Mouse (Mus musculus) cerebellum, postnatal 10 days (tissue): ENCODE measurements around the gene St8sia2.

Experiments
- DNase-seq, 2 experiments: peaks; one replicate each; pipeline ENCODE4 v3.0.0; 2021; ENCODE audit warnings: mixed read lengths in 2 of 2

The St8sia2 gene

DNA sequence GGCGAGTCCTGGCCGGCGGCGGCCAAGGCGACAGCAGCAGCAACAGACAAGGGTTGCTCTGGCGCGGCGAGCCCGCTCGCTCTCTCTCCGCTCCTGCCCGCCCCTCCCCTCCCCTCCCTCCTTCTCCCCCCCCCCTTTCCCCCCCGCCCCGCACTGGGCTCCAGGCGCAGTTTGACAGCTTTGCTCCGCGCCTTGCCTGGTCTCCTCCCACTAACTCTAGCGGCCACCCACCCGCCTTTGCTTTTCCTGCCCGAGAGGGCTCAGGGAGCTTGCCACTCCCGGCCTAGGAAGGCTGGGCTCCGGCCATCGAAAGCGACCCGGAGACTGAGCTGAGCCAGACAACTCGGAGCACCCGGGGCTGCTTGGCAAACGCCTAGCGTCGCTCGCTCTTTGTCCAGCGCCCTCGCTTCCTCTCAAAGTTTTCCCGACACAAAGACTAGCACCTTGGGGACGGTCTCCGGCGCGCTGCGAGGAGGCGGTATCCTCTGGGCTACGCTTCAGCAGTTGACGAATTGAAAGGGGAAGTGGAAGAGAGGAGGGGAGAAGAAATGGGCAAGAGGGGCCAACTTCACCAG lies at the start of gene St8sia2:
Gene St8sia2 (minus strand): TSS at position 90 of the 575 bp plus-strand sequence.
- peak; percentile 71 to 79 for DNase-seq

DNA sequence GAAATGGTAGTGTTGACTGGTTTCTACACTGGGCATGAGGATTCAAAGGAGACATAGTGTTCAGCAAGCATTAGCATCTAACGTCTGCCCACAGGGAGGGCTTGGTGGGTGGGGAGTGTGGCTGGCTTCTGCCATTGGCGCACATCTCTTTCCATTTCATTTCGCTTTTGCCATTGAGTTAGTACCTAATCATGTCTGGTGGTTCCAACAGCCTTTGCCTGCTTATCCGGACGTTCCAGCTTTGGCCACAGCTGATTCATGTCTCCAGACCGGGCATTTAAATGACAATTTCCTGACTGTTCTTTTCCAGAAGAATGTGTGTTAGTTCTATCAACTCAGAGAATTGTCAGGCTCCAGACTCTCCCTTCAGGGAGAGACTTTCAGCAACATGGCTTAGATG lies 47.6 kb upstream of the St8sia2 start:
- no peak for DNase-seq

DNA sequence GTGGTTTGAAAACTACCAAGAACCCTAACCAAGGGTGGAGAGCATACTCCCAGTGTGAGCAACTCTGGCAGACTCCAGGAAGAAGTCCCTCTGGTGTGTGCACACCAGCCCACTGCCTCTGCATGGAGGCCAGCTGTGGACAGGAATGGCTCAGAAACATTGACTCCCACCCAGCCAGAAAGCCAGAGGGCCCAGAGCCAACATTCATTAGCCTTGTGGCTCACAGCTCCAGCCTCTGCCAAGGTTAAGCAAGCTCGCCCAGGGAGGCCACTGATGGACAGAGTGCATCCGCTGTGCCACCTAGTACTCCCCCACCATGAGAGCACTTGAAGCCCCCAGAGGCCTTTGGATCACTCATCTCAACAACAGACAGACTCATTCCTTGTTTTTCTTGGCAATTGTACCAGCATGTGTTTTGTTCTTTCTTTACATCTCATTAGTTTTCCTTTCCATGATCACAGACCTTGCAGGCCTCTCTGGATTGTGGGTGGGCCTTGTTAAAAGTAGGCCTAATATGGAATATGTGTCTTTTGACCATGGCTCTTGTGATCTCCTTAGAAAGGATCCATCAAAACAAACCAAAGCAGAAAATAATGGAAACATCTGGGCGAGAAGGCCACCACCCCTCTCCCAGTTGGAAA lies 46.9 kb upstream of the St8sia2 start:
- peak; percentile 60 to 73 for DNase-seq

DNA sequence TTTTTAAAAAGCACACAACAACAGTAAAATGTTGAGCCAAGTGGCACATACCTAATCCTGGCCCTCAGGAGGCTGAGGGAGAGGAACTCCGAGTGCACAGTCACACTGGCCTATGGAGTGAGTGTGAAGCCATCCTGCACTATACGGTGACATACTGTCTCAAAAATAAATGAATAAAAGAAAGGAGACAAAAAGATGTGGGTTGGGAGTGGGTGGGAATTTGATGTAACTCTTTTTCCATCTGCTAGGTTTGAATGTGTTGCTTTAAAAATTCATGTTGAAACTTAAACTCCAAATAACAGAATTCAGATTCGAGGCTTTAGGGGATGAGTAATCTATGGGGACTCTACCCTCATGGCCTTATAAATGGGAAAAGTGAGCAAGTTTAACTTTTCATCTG lies 46.2 kb upstream of the St8sia2 start:
- DNase-seq = no peak

DNA sequence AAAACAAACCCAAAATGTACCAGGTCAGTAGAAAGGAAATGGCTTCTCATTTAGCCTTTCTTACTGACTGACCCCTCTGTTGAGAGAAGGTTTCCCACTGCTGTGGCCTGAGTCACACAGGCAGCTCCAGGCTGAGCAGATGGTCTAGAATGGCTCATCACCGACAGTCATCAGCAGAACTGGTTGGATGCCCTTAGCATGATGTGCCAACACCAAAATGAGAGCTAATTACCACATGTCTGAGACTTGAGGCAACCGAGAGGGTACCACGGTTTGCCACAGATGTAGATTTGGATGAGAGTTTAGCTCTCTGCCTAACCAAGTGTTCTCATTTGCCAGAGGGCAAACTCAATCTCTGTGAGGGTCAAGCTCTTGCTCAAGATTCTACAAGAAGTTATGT lies 42.3 kb upstream of the St8sia2 start:
- peak; percentile 79 to 84 for DNase-seq

DNA sequence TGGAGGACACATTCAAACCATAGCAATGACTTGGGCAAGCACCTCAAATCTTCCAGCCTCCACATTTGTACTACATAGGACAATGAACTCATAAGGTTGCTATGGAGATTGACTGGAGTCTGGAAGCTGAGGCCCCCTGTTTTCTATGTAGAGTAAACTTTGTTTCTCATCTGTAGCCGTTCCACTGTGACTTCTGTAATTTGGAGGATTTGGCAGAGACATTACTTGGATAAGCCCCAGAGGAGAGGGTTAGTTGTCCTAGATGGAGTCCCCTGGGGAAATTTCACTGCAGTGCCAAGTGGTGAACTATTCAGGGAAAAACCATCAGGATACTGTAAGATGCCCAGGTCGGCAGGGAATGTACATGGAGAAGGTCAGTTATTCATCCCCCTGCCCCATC lies 34.1 kb upstream of the St8sia2 start:
- peak in 1 of 2 experiments; percentile 31 for DNase-seq

DNA sequence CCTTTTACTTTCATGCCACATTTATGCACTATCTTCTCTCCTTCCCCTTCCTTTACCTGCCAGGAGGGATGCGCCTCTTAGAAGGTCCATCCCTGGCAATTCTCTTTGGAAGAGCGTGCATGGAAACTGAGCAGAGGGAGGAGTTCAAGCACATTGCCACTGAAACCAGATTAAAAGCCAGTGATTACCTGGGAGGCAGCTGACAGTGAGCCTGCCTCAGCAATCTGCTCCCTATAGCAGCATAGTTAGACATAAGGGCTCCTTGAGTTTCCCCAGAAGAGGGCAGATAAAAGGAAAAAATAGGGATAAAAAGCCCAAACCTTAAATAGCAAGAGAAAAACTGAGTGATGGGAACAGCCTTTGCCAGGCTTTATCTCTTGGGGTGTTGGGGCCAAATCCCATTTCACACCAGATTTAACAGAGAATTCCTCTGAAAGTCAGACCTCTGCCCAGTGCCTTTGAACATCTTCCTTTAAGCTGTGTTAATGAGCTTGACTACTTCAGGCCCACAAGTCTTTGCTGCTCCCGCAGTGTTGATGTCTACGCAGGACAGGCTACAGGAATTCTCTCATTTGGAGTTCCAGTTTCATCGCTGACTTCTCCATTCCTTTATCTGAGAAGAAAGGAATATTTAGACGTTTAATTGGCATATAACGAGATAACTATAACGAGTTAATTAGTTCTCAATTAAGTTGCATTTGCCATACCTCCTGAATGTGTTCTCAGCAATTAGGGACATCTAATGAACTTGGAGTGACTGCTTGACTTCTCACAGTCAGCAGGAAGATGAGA lies 31.9 kb upstream of the St8sia2 start:
- no peak for DNase-seq

DNA sequence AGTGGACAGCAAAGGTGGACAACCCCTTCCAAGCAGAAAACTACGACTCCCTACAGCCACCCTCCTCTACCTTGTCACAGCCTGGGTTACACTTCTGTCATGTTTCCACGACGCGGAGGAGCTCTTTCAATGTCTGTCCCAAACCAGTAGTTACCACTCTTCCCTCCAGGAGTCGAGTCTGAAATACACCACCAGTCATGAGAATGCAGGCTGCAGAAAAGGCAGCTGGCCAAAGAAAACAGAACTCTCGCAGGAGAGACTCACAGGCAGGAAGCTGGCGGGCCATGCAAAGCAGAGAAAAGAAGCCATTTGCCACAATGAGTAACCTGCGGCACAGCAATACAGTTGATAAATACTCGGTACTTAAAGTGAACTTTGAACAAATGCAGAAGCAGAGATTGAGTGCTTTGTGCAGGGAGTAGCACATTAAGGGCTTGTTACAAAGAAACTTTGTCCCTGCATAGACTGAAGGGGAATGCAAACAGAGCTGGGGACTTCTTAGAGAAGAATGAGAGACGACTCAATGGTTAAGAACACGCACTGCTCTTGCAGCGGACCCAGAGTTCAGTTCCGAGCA lies 30.2 kb upstream of the St8sia2 start:
- peak; percentile 26 for DNase-seq

DNA sequence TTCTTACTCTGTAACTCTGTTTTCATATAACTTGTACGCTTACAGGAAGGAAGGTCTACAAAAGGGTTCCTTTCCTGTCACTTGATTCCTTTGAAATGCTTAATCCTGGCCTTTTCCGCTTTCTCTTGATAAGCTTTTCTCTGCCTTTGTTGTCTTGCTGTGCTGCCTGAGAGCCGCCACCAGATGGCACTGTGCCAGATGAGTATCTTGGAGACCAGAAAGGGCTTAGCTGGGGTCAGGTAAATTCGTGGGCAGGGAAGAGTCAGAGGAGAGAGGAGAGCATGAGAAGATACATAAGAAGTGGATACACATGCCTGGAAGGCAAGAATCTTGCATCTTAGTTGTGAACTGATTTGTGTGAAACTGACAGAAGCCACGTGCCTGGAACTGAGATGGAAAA lies 11.5 kb upstream of the St8sia2 start:
- DNase-seq = peak; percentile 91 to 93

DNA sequence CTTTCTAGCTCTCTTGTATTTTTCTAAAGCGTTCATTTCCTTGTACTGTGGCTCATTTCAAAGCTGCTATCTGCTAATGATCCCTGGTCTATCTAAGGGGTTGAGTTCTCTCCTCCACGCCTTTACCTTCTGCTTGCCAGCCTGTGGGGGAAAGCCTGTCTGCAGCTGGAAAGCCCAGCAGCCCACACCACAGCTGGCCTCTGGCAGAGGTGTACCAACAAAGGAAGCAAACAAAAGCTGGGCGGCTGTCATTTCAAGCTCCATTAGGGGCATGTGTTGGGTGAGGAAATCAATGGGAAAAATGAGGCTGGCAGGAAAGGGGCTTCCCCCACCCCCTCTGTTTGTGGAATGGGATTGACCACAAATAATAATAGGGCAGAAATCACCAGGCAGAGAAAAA lies 10.7 kb upstream of the St8sia2 start:
- DNase-seq = no peak

DNA sequence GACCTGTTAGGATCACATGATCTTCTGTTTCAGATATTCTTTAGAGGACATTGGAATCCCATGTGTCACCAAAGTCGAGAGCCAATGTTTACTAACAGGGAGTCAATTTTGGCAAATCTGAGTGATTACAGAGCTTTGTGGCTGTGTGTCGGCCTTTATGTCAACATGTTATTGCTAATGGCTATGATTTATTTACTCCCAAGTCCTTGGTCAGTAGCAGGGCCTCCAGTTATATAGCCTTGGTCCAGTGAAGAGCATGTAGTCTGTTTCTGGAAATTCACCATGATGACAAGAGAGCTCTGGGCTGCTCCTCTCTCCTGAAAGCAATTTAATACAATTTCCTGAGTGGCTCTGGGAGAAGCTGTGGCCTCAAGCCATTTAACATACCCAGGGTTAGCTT lies 9.1 kb upstream of the St8sia2 start:
- DNase-seq = no peak

DNA sequence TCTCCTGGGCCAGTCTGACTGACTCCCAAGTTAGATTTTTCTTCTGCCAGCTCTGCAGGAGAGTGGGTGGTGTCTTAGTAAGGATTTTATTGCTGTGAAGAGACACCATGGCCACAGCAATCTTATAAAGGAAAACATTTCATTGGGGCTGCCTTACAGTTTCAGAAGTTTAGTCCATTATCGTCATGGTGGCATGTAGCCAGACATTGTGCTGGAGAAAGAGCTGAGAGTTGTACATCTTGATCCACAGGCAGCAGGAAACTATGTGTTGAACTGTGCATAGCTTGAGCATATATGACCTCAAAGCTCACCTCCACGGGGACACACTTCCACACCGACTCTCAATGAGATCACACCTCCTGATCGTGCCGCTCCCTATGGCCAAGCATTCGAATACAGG lies 8.3 kb upstream of the St8sia2 start:
- DNase-seq = no peak

DNA sequence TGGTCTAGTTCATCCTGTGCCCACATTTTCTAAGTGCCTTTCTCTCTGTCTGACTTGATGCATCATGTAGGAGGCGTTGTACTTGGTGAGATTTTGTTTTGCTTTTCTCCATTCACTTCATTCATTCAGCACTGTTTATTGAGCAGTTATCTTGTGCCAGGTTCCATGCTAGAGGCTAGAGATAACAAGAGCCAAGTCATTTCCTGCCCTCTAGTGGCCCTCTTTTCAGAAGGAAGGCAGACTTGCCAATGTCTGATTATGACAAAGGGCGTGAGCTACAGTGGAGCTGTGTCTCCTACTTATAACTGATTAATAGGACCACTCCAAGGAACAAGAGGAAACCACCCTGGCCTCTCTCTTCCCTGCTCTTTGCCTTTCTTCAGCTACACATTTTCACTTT lies 3.1 kb upstream of the St8sia2 start:
- peak; percentile 41 to 52 for DNase-seq

DNA sequence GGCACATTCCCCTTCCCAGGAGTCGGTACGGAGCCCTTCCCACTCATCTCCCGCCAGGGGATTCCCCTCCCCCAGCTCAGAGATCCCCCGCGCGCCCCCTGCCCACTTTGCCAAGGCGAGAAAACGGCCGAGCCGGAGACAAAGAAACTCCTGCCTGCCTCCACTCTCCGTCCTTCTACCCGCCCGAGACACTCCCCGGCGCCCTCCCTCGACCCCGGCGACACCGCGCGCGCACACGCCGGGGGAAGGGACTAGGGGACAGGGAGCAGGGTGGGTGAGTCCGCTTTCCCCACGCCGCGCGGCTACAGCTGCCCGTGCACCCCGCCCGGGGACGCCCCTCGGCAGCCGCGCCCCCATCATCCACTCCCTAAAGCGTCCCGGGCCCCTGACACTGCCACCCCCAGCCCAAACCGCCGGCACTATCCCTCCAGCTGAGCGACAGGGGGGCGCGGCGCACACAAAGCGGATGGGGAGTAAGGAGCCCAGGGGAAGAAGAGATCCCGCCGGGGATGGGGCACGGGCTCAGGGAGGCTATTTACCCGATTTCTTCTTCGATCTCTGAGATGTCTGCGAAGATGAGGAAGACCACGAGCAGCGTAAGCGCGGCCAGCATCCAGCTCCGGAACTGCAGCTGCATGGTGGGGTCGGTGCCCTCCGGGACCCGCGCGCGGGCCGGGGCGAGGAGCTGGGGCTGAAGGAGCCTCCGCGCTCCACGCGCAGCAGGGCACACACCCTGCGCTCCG lies 461 bp downstream of the St8sia2 start:
- DNase-seq = peak; percentile 55 to 59

DNA sequence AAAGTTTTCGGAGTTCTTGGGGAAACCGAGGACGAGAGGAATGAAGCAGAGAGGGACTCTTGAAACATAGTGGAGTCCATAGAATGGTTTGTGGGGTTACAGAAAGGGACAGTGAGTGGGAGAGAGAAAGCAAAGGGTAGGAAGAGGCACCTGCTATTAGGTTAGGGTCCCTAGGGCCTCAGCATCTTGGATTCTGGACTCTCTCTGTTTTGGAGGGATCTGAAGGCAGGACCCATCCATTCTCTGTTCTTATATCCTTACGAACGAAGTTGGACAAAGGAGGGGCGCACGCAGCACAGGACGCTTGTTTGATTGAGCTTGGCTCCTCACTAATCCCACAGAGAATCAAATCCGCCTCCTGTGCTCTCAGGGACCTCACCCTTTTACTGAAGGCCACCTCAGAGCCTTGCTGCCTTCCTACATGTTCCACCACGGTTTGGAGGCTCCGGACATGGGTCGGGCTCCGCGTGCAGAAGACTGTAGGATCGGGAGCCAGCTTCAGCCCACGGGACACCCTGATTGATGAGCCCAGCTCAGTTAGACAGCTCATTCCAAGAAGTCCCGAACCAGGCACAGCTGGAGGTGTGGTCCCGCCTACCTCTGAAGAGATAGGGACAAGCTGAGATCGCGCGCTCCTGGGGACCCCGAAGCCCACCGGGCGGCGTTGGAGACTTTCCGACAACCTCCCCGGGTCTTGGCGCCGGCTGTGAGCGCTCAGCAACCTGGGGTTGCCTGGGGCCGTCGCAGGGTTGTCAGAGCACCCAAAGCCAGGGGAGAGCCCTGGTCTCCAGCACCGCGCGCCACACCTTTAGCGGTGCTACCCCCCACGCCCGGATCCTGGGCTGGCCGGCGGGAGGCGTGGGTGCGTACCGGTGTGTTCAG lies 1.3 kb downstream of the St8sia2 start:
- peak; percentile 59 to 60 for DNase-seq

DNA sequence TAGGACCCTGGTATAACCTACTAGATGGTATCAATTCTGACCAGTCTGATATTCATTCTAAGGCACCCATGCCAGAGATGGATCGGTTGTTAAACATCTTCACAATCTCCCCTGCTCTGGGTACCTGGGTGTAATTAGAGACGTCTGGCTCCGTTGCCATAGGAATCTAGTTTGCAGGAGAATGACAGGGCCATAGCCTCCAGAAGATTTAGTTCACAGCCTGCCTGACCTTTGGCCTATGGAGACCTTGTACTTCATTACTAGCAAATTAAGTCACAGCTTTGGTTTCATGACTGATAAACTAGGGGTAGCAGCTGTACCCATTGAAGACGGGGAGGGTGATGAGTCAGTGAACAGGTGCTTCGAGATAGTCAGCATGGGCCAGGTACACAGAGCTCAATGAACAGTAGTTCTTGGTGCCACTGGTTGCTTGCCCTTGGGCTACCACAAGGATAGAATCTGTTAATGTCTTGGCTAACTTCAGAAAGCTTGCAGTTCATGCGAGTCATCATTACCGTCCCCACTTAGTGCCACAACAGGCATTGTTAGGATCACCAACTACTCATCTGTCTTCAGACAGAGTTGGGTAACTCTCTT lies 4.4 kb downstream of the St8sia2 start:
- no peak for DNase-seq

DNA sequence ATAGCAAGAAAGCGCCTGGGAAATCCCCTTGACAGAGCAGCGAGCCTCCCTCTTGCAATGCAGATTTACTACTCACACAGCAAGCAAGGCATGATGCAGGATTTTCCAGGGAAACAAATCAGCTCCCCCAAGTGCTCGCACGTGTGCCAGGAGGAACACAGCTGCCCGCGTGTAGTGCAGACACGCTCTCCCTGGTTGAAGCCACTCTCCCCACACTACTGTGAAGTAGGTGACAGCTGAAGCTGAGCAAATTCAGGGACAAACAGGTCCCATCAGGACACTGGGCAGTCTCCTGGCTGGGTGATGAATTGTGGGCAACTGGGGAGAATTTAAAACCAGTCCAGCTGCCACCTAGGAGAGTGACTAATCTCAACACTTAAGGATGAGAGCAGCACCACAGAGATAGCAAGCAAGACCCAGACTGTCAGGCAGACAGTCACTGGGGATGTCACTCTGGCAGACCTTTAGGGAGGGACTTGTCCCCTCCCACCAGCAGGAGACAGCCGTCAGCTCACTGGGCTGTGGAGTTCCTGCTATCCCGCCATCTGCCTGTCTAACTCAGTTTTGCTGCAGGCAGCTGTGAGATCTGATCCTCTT lies 6.6 kb downstream of the St8sia2 start:
- DNase-seq = peak; percentile 63 to 74

DNA sequence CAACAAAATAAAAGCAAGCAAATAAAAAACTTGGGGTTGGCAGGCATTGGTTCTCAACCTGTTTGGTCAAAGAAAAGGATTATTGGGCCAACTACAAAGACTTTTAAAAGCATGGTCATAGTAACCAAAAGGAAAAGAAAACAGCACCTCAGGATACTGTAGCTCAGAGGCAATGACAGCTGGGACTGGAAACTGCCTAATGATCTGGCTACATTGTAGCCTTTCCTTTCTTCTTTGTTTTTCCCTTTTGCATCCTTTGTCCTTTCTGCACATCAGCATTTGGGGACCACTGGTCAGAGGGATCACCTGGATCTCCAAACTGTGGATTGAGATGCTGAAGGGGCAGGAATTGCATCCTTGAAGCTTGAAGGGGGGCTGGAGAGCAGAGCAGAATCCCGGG lies 7.1 kb downstream of the St8sia2 start:
- no peak for DNase-seq

DNA sequence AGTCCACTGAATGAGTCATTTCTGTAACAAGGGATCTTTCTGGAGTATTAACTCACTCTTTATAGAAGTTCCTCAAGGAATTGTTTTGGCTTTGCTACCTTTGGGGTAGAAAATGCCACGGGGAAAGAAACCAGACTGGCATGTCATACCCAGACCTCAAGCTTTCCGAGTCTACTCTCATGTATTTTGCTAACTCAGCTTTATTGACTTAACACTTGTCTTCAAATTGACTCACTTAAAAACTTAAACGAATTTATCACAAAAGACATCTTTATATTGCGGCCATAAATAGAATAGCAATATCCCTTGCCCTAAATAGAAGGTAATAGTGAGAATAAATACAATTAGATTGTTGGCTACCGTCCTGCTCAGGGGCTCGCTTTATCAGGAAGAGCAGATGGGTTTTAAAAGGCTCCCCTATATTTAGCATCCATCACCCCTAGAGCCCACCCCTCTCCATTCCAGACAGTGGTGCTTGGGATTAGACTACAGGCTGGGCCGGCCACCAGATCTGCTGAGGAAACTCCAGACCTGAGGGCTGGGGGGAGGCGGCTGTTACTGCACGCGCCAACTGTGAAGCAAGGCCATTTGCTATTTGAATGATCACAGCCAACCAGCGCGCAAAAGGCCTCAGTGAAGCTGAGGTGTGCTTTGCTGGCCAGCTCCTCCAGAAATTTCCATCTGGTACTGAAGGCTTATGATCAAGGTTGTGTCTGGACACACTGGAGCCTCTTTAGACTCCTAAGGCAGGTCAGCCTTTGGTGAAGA lies 12.6 kb downstream of the St8sia2 start:
- DNase-seq = peak; percentile 69 to 80

DNA sequence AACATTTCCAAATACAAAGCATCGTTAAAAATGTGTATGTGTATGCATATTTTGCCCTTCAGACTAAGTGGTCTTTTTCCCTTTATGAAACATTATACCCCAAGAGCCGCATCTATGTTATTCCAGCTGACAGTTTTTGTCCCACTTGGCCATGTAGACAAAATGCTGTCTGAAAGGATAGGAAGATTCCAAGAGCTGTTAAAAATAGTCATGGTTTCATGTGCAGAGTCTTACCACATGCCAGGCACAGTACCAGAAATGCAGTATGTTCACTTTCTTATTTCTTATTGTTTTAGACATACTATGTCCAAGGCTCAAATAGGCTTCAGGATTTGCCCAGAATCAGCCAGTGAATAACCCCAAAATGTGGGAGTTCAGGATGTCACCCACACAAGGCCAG lies 24.1 kb downstream of the St8sia2 start:
- DNase-seq = no peak
